Mouse (Mus musculus) cortical plate, adult 2 months (tissue): Measurements from ENCODE around the gene Wnt11. TPM values are rescaled to one million over a fixed set of nuclear protein-coding genes. Genes with fewer than 3 reads are reported as not detected.

Experiments used
- H3K27ac ChIP-seq: fragments of 200-500 bp; 2 replicates; pipeline ENCODE4 v1.5.1; 2012; ENCODE audit warnings: low read length, control low read depth, inconsistent platforms; ENCODE audit not compliant: insufficient read depth
- H3K4me1 ChIP-seq: fragments of 200-500 bp; 2 replicates; pipeline ENCODE4 v1.6.1; 2011; ENCODE audit warnings: low read length; ENCODE audit not compliant: control insufficient read depth, insufficient read depth
- H3K4me3 ChIP-seq: fragments of 200-500 bp; 2 replicates; pipeline ENCODE4 v1.5.1; 2011; ENCODE audit warnings: mild to moderate bottlenecking, low read length, control low read depth; ENCODE audit not compliant: insufficient read depth
- CTCF ChIP-seq: fragments of 200-500 bp; IDR thresholded peaks from 2 replicates; pipeline ENCODE4 v1.5.1; 2011; ENCODE audit warnings: mild to moderate bottlenecking, control low read depth, low read length; ENCODE audit not compliant: insufficient read depth; ENCODE audit errors: extremely low read depth
- POLR2A ChIP-seq: fragments of 200-500 bp; IDR thresholded peaks from 2 replicates; pipeline ENCODE4 v1.6.1; 2011; ENCODE audit warnings: mild to moderate bottlenecking, low read length, control low read depth; ENCODE audit not compliant: insufficient read depth; ENCODE audit errors: extremely low read depth
- polyA plus RNA-seq: library from polyadenylated mRNA; depleted of rRNA; stranded (reverse); fragments of >200 nt; gene quantifications from 2 replicates; pipeline ENCODE4 v1.2.3, GENCODE M21; 2012

Wnt11 gene
- polyA plus RNA-seq, 1 experiment: 0.69 TPM

GRCm38 (mm10) chr7:98857094-98857493, 22.2 kb downstream of the Wnt11 start:
- no peak overlapping the region for H3K27ac ChIP-seq
- TF ChIP-seq POLR2A: no peak
- TF ChIP-seq CTCF: no peak
- H3K4me1 ChIP-seq: peaks cover 4% of the 10 kb centered on the region; the same call in 1 of the 2 replicates
- H3K4me3 ChIP-seq: no peak overlapping the region

GRCm38 (mm10) chr7:98861002-98861401, 26.1 kb downstream of the Wnt11 start:
- Histone ChIP-seq H3K4me1 (0 out of 2 replicates have a peak, but pooled peaks cover 2% of the 10 kb centered on the region), H3K4me3 (no peak overlapping the region), H3K27ac (no peak overlapping the region)
- TF ChIP-seq CTCF (no peak), POLR2A (no peak)

- Histone ChIP-seq H3K4me3 (no peak overlapping the region), H3K27ac (no peak overlapping the region), H3K4me1 (no peaks in the 10 kb centered on the region)
- TF ChIP-seq CTCF (no peak), POLR2A (no peak)
These were observed 28.1 kb downstream of the Wnt11 start for GRCm38 (mm10) chr7:98862994-98863393.

GRCm38 (mm10) chr7:98863969-98864718, 29.2 kb downstream of the Wnt11 start:
- no peak for TF ChIP-seq POLR2A
- no peaks in the 10 kb centered on the region for H3K4me1 ChIP-seq
- no peak overlapping the region for H3K27ac ChIP-seq
- H3K4me3 ChIP-seq: no peak overlapping the region

GRCm38 (mm10) chr7:98867053-98867793, 32.3 kb downstream of the Wnt11 start:
- TF ChIP-seq POLR2A (no peak), CTCF (no peak)
- no peak overlapping the region for H3K27ac ChIP-seq
- H3K4me1 ChIP-seq: no peaks in the 10 kb centered on the region
- no peak overlapping the region for H3K4me3 ChIP-seq

GRCm38 (mm10) chr7:98867794-98868150, 32.9 kb downstream of the Wnt11 start:
- TF ChIP-seq POLR2A: no peak
- no peak for TF ChIP-seq CTCF
- Histone ChIP-seq H3K27ac (no peak overlapping the region), H3K4me3 (no peak overlapping the region), H3K4me1 (no peaks in the 10 kb centered on the region)

- Histone ChIP-seq H3K4me3 (no peak overlapping the region), H3K4me1 (no peaks in the 10 kb centered on the region), H3K27ac (no peak overlapping the region)
- TF ChIP-seq POLR2A (no peak), CTCF (no peak)
These were observed 34.2 kb downstream of the Wnt11 start for GRCm38 (mm10) chr7:98869070-98869469.

- TF ChIP-seq CTCF (no peak), POLR2A (no peak)
- Histone ChIP-seq H3K4me3 (no peak overlapping the region), H3K27ac (no peak overlapping the region), H3K4me1 (no peaks in the 10 kb centered on the region)
These were observed 35.9 kb downstream of the Wnt11 start for GRCm38 (mm10) chr7:98870791-98871190.

GRCm38 (mm10) chr7:98871882-98872281, 37.0 kb downstream of the Wnt11 start:
- H3K4me3 ChIP-seq: no peak overlapping the region
- 0 out of 2 replicates have a peak, but pooled peaks cover 1% of the 10 kb centered on the region for H3K4me1 ChIP-seq
- no peak overlapping the region for H3K27ac ChIP-seq
- TF ChIP-seq POLR2A: no peak
- no peak for TF ChIP-seq CTCF

GRCm38 (mm10) chr7:98873316-98873715, 38.4 kb downstream of the Wnt11 start:
- TF ChIP-seq POLR2A (no peak), CTCF (no peak)
- 0 out of 2 replicates have a peak, but pooled peaks cover 1% of the 10 kb centered on the region for H3K4me1 ChIP-seq
- H3K27ac ChIP-seq: no peak overlapping the region
- no peak overlapping the region for H3K4me3 ChIP-seq
